Mouse (Mus musculus): ENCODE measurements around the gene Ddc. TPM values are rescaled to one million over a fixed set of nuclear protein-coding genes. Genes with fewer than 3 reads are reported as not detected.

Gene Ddc
- polyA plus RNA-seq, 1 experiment from 2014 or later = 12.4 TPM

- H3K36me3 ChIP-seq (ENCODE audit: insufficient read depth, low read length) = peaks cover 17% of the 10 kb centered on the region; the same call in 1 of the 2 replicates
Measured at GRCm38 (mm10) chr11:11940833-11941681, 43.1 kb upstream of the Ddc start.

GRCm38 (mm10) chr11:11939611-11940010 lies 41.7 kb upstream of the Ddc start:
- no peak overlapping the region for H3K4me3 ChIP-seq (ENCODE audit: low read depth, low read length)
- peak; percentile 46 for ATAC-seq
- TF ChIP-seq EP300 (IDR thresholded peaks at IDR 0.05) (no peak), CTCF (IDR thresholded peaks at IDR 0.05) (no peak)

More at GRCm38 (mm10) chr11:11940833-11941681, 43.1 kb upstream of the Ddc start:
- TF ChIP-seq CTCF (IDR thresholded peaks at IDR 0.05) = no peak
- TF ChIP-seq EP300 (IDR thresholded peaks at IDR 0.05) = no peak
- WGBS = 74% methylated on average over 5 of the region's 5 CpGs
- Histone ChIP-seq H3K27me3 (replicated peaks; ENCODE audit: insufficient read depth, low read length) (no peaks in the 10 kb centered on the region), H3K27ac (ENCODE audit: low read length) (no peak overlapping the region), H3K4me2 (replicated peaks; ENCODE audit: low read depth, low read length) (no peak overlapping the region), H3K4me3 (ENCODE audit: low read depth, low read length) (no peak overlapping the region), H3K4me1 (ENCODE audit: insufficient read depth, low read depth, low read length) (no peaks in the 10 kb centered on the region; the same call in 1 of the 2 replicates), H3K9me3 (ENCODE audit: low read length) (no peaks in the 10 kb centered on the region), H3K9ac (replicated peaks; ENCODE audit: low read depth) (no peak overlapping the region)
- DNase-seq (ENCODE audit: low spot score) (no peak), ATAC-seq (no peak)

GRCm38 (mm10) chr11:11938591-11938990 lies 40.6 kb upstream of the Ddc start:
- Histone ChIP-seq H3K9ac (replicated peaks; ENCODE audit: low read depth) (no peak overlapping the region), H3K4me3 (ENCODE audit: low read depth, low read length) (no peak overlapping the region), H3K27me3 (replicated peaks; ENCODE audit: insufficient read depth, low read length) (no peaks in the 10 kb centered on the region), H3K9me3 (ENCODE audit: low read length) (no peaks in the 10 kb centered on the region), H3K4me2 (replicated peaks; ENCODE audit: low read depth, low read length) (no peak overlapping the region), H3K4me1 (ENCODE audit: insufficient read depth, low read depth, low read length) (no peaks in the 10 kb centered on the region; the same call in 1 of the 2 replicates), H3K27ac (ENCODE audit: low read length) (no peak overlapping the region), H3K36me3 (ENCODE audit: insufficient read depth, low read length) (peaks cover 10% of the 10 kb centered on the region; the same call in 1 of the 2 replicates)
- TF ChIP-seq CTCF (IDR thresholded peaks at IDR 0.05) (no peak), EP300 (IDR thresholded peaks at IDR 0.05) (no peak)
- WGBS = 87% methylated on average over 1 of the region's 1 CpGs
- ATAC-seq (no peak), DNase-seq (ENCODE audit: low spot score) (no peak)

More at GRCm38 (mm10) chr11:11939611-11940010, 41.7 kb upstream of the Ddc start:
- WGBS = 61% methylated on average over 3 of the region's 3 CpGs
- Histone ChIP-seq H3K9ac (replicated peaks; ENCODE audit: low read depth) (no peak overlapping the region), H3K27me3 (replicated peaks; ENCODE audit: insufficient read depth, low read length) (no peaks in the 10 kb centered on the region), H3K4me1 (ENCODE audit: insufficient read depth, low read depth, low read length) (no peaks in the 10 kb centered on the region; the same call in 1 of the 2 replicates), H3K9me3 (ENCODE audit: low read length) (no peaks in the 10 kb centered on the region), H3K27ac (ENCODE audit: low read length) (no peak overlapping the region), H3K4me2 (replicated peaks; ENCODE audit: low read depth, low read length) (no peak overlapping the region), H3K36me3 (ENCODE audit: insufficient read depth, low read length) (peaks cover 11% of the 10 kb centered on the region; the same call in 1 of the 2 replicates)
- no peak for DNase-seq (ENCODE audit: low spot score)

GRCm38 (mm10) chr11:11937340-11938030 lies 39.5 kb upstream of the Ddc start:
- Histone ChIP-seq H3K9me3 (ENCODE audit: low read length) (no peaks in the 10 kb centered on the region), H3K27ac (ENCODE audit: low read length) (no peak overlapping the region), H3K4me3 (ENCODE audit: low read depth, low read length) (no peak overlapping the region), H3K4me2 (replicated peaks; ENCODE audit: low read depth, low read length) (no peak overlapping the region), H3K36me3 (ENCODE audit: insufficient read depth, low read length) (peaks cover 10% of the 10 kb centered on the region; the same call in 1 of the 2 replicates), H3K9ac (replicated peaks; ENCODE audit: low read depth) (no peak overlapping the region), H3K4me1 (ENCODE audit: insufficient read depth, low read depth, low read length) (no peaks in the 10 kb centered on the region; the same call in 1 of the 2 replicates), H3K27me3 (replicated peaks; ENCODE audit: insufficient read depth, low read length) (no peaks in the 10 kb centered on the region)
- TF ChIP-seq CTCF (IDR thresholded peaks at IDR 0.05) = no peak
- TF ChIP-seq EP300 (IDR thresholded peaks at IDR 0.05) = no peak
- 81% methylated on average over 10 of the region's 10 CpGs for WGBS
- DNase-seq (ENCODE audit: low spot score) = no peak
- ATAC-seq = no peak

GRCm38 (mm10) chr11:11934808-11935207 lies 36.9 kb upstream of the Ddc start:
- H3K9me3 ChIP-seq (ENCODE audit: low read length) = no peaks in the 10 kb centered on the region
- no peak for DNase-seq (ENCODE audit: low spot score)
- H3K27ac ChIP-seq (ENCODE audit: low read length) = no peak overlapping the region
- 60% methylated on average over 8 of the region's 8 CpGs for WGBS
- no peak overlapping the region for H3K4me2 ChIP-seq (replicated peaks; ENCODE audit: low read depth, low read length)
- ATAC-seq = no peak
- TF ChIP-seq EP300 (IDR thresholded peaks at IDR 0.05) = no peak
- TF ChIP-seq CTCF (IDR thresholded peaks at IDR 0.05) = no peak
- H3K9ac ChIP-seq (replicated peaks; ENCODE audit: low read depth) = no peak overlapping the region
- H3K4me3 ChIP-seq (ENCODE audit: low read depth, low read length) = no peak overlapping the region
- H3K4me1 ChIP-seq (ENCODE audit: insufficient read depth, low read depth, low read length) = no peaks in the 10 kb centered on the region
- H3K27me3 ChIP-seq (replicated peaks; ENCODE audit: insufficient read depth, low read length) = no peaks in the 10 kb centered on the region
- H3K36me3 ChIP-seq (ENCODE audit: insufficient read depth, low read length) = peaks cover 10% of the 10 kb centered on the region; the same call in 1 of the 2 replicates
